Mouse (Mus musculus): Measurements from ENCODE around the gene 1700123O20Rik.

Gene 1700123O20Rik

DNA sequence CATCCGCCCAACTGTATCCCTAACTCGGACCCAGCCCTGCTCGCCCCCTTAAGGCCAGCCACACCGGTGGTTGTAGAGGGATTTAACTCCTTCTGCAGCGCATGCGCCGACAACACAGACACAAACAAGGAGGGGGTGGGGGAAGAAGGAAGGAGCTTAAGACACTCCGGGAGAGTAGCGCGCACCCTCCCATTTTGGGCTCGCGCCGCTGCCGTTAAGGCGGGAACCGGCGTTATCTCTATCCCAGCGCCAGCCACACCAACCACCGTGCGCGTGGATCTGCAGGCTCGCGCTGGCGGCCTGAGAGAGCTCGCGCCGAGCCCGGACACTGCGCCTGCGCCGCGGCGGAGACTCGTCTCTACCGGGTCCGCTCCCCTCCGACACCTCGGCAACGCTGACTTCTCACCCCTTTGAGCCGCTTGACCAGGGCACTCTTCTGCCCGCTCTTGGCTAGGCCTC, at the start of gene 1700123O20Rik:
Gene 1700123O20Rik (plus strand): TSS at position 154 of the 459 bp plus-strand sequence.
- DNase-seq, result no peak

GRCm38 (mm10) chr14:54636954-54637353, 49.1 kb upstream of the 1700123O20Rik start:
- peak; percentile 72 for DNase-seq

DNA sequence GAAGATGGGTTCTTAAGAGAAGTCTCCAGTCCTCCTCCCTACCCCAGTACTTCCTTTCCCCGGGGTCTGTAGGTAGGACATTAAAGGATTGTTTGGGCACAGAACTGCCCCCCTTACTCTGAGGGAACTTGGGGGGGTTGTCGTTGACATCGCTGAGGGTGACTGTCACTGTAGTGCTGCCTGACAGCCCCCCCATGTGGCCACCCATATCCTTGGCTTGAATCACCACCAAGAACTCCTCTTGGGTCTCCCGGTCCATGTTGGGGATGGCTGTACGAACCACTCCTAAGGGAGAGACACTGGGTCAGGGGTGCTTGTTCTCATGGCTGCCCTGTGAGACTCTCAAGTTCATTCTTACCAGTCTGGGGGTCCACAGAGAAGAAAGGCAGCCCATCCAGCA, 47.8 kb upstream of the 1700123O20Rik start:
- peak; percentile 49 for DNase-seq

GRCm38 (mm10) chr14:54640121-54640520, 45.9 kb upstream of the 1700123O20Rik start:
- no peak for DNase-seq

DNA sequence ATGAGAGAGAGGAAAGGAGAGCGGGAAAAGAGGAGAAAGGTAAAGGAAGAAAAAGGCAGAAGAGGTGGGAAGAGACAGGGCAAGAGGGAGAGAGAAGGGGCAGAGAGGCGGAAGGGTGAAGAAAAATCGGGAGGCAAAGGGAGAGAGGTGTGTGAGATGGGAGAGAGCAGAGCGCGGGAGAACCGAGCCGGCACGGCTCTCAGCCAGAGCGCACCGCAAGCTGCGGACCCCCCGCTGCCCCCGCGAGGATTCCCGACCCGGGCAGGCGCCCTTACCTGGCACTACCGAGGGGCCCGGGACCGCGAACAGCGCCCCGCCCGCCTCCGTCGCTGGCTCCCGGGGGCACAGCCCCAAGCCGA, 45.1 kb upstream of the 1700123O20Rik start, which contains the start of gene Gm17606:
Gene Gm17606 (plus strand): TSS at position 7 of the 359 bp plus-strand sequence.
- DNase-seq, result no peak

DNA sequence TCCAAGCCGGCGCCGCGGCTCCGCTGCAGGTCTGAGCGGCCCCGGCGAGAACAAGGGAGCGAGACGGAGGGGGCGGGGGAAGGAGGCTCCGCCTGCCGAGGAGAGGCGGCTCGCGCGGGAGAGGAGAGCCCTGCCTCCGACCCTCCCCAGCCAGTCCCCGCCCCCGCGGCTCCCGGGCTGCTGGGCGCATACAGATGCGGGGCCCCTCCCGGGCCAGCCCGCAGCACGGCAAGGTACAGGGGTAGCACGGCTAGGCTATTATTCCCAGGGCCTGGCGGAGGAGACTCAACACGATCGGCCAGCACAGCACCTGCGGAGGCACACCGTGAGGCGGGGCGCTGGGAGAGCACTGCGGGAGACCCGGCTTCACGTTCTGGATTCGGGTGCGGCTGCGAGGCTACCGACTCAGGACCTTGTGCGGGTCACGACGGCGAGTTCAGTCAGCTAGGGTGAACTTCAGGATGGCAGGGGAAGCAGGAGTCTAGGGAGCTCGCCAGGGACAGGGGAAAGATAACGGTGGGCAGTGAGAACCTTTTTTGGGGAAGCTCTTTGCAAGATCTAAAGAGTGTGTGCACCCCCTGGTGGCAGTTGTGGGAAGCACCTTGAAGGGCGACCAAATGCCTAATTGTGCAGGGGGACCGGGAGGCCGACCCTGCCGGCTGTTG, 44.6 kb upstream of the 1700123O20Rik start, which contains the start of gene Cdh24:
Gene Cdh24 (minus strand): TSS at position 60 of the 665 bp plus-strand sequence.
- DNase-seq, result peak; percentile 95

- DNase-seq, result no peak
Measured at GRCm38 (mm10) chr14:54642224-54642944, 43.6 kb upstream of the 1700123O20Rik start.

- DNase-seq, result no peak
Measured at GRCm38 (mm10) chr14:54643011-54643410, 43.0 kb upstream of the 1700123O20Rik start.

DNA sequence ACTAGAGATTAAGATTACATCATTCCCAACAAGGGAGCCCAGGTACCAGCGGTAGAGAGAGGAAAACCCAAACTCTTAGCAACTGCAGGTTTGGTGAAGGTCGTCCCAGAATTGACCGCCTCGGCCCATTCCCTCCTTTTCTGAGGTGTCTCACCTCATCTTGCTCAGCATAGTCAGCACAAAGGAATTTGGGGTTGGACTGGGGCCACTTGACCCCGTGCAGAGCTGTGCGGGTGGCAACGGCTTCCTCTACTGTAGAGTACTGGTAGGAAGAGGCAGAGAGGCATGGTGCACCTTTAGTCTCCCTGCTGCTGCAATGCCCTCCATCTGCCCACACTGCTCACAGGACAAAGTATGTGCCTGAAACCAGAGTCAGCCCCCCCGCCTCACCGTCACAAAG, 41.7 kb upstream of the 1700123O20Rik start:
- DNase-seq, result no peak

- no peak for DNase-seq
Measured at GRCm38 (mm10) chr14:54646455-54646854, 39.6 kb upstream of the 1700123O20Rik start.

- no peak for DNase-seq
Measured at GRCm38 (mm10) chr14:54646898-54647636, 38.9 kb upstream of the 1700123O20Rik start.

- no peak for DNase-seq
Measured at GRCm38 (mm10) chr14:54647900-54648299, 38.1 kb upstream of the 1700123O20Rik start.

DNA sequence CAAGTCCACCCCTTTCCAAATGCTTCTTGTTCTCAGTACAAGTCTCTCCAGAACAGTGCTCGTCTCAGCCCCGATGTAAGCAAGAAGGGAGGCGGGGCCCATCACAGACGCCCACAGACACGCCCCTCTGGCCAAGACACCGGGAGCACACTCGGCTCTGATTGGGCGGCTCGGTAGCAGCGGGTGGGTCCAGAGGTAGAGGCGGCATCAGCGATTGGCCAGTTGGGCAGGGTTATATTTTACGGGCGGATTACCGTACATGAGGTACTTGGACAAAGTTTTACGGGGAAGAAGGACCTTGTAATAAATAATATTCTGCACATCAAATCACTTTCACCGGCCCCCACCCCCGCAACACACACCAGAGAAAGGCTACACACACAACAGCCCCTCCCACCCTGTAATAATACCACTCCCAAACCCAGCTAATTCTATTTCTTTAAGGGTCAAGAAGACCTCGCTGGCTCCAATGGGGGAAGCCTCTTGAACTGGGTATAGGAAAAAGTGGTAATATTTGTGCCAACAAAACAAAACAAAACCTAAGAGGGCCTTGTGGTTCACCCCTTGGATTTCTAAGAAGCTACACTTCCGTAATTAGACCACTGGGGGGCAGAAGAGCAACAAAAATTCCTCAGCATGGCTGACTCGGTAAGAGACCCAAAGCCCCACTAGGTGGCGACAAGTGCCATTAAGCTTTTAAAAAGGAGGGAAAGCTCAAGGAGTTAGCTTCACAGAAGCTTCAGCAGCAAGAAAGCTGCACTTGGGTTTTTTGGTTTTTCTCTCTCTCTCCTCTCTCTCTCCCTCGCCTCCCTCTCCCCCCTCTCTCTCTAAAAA, 35.2 kb upstream of the 1700123O20Rik start:
- DNase-seq, result peak; percentile 88

DNA sequence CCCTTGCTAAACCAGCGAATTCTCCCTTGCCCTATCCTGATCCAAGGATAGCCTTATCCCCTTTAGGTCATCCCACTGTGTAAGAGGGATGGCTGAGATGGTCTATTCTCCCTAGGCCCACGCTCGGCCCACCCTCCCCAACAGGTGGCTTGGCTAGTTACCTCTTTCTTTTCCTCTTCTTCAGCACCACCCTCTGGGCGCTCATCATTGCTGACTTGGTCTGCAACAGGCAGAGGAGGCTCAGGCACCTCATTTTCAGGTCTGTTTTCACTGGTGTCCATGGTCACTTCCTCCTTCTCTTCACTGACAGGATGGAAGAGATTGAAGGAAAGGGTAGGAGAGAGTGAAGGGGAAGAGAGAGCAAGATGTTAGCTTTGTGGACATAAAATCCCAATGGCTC, 34.5 kb upstream of the 1700123O20Rik start:
- no peak for DNase-seq

DNA sequence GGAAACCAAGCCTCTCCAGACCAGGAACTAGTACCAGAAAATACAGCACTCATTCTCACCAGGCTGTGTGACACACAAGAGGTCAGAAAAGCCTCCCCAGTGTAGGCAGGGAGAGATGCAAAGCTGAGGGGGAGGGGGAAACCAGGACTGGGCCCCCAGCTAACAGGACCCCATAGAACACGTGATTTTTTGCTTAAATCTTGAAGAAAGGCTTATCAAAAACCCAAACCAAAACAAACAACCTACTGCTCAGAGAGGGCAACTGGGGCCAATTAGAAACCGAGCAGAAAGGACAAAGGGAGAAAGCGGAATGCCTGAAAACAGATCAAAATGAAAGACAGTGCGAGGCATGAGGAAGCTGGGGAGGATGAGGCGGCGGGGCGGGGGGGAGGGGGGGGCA, 33.2 kb upstream of the 1700123O20Rik start:
- DNase-seq, result no peak

DNA sequence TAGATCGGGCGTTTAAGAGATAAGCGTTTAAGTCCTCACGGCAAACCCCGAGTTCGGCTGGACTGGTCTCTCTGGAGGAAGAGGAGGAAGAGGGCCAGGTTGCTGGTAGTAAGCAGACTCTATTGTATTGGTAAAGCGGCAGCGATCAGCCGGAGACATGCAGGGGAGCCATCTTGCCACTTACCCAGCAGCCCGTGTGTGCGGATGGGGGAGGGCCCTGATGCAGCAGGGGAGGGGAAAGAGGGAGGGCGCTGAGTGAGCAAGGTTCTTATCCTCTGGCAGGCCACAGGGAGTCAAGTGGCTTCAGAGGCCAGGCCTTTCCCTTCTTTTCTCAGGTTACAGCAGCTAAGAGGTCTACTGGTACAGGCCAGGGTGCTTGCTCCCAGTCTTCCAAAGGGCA, 32.5 kb upstream of the 1700123O20Rik start:
- peak; percentile 78 for DNase-seq

DNA sequence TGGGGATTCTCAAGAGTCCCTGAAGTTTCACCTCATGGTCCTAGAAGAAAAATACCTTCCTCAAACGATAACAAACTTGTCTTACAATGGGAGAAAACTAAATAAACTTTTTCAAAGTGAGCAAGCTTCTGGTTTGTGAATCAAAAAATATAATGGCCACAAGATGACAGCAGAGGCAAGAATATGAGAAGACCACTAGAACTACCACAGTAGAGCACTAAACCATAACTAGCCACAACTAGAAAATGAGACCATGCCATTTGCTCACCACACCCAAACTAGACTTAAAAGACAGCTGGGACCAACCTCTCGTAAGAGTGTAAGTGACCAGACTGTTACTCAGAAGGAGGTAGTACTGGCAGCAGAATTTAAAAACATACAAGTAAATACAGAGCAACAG, 26.0 kb upstream of the 1700123O20Rik start:
- no peak for DNase-seq

GRCm38 (mm10) chr14:54664477-54665222, 21.4 kb upstream of the 1700123O20Rik start:
- DNase-seq, result no peak

DNA sequence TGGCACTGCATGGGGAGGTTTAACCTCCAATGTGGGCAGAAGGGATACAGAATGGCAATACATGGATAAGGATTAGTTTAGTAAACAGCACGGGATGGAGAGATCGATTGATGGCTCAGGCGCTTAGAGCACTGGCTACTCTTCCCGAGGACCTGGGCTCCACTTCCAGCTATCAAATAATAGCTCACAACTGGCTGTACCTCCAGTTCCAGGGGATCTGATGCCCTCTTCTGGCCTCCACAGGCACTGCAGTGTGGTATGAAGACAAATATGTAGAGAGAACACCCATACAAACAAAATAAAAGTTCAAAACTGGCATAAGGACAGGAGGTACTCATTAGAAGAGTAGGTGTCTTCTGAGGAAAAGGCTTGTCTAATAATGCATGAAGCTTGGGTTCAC, 16.6 kb upstream of the 1700123O20Rik start:
- no peak for DNase-seq

GRCm38 (mm10) chr14:54674317-54674716, 11.7 kb upstream of the 1700123O20Rik start:
- no peak for DNase-seq

GRCm38 (mm10) chr14:54676290-54676689, 9.7 kb upstream of the 1700123O20Rik start:
- no peak for DNase-seq
